Mouse (Mus musculus): ENCODE data around the gene Spaca1. TPM values are rescaled to one million over a fixed set of nuclear protein-coding genes. Genes with fewer than 3 reads are reported as not detected.
"Not testable (repeated sequence)": the region's sequence is repeated elsewhere in the genome, so short reads cannot be mapped to it uniquely, and the experiment has no call there.

Spaca1 gene
- total RNA-seq (2021) = not detected
- long read RNA-seq, experiment 1 = 0 reads
- long read RNA-seq, experiment 2 = 0 reads

DNA sequence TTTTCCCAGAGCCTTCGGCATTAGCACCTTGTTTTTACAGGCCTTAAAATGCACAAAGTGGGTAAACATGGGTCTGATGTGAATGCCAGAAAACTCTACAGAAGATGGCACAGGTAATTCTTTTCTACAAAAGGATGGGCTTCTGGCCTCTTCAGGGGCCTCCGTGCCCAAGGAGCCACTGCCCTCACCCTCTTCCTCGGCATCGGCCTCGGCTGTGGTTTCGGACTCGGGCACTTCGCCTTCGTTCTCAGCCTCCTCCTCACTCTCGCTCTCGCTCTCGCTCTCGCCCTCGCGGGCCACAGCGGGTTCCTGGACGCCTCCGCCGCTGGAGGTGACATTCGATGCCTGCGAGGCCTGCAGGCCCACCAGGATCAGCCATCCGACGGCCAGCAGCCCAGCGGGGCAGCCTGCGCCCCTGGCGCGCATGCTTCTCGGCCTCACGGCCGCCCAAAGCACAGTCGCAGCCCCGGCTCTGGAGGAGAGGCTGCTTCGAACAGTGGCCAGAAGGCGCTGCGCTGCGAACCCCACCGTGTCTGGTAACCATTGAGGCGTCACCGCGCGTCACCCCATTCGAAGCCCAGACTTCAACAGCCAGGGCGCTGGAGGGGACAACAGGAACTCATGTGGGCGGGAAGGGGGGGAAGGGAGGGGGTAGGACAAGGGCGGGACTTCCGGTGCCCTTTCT lies at the start of gene Spaca1:
Gene Spaca1 (minus strand): TSS at position 621 of the 685 bp plus-strand sequence.
- TF ChIP-seq CTCF (conservative IDR thresholded peaks at IDR 0.05) = no peak
- no peak for DNase-seq (ENCODE audit: low spot score in 2 of 2)
- Histone ChIP-seq H3K4me3 (peak within 1 kb of the TSS; percentile 30; the same call in 1 of the 2 replicates), H3K27ac (no peak within 1 kb of the TSS)

DNA sequence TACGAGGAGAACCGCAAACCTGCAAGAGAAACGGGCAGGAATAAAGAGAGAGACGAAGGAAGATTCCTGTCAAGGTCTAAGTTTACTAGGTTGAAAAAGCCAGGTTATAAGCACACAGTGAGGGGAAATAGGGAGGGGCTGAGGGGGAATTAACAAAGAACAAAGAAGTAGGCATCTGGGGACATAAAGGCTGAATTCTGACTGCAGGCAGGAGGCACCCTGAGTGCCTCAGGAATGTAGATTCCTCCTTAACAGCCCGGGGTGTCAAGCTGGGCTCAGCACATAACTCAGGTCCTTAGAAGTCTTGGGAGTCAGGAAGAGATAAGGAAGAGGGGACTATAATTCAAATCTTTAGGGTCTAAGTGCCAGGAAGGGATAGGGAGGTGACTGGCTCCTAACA lies 37.3 kb upstream of the Spaca1 start:
- not testable (repeated sequence) for DNase-seq (ENCODE audit: low spot score in 2 of 2); H3K27ac ChIP-seq; H3K4me3 ChIP-seq

DNA sequence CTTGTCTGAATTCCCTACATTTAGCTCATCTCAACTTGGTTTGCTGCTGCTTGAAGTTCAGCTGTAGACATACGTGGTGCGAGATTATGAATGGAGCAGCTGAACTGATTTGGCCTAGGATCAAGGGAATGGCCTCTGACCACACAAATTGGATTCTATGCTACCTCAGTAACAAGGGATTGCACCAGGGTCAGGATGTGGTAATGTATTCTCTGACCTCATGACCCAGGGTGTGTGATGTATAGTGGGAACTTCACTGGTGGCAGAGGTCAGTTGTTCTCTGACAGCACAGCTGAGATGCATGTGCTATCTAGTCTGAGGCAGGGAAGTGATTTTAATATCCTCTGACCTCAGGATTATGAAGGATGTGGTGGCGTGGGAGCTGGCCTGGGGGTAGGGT lies 31.1 kb upstream of the Spaca1 start:
- Histone ChIP-seq H3K4me3 (no peak overlapping the region), H3K27ac (no peak overlapping the region)
- no peak for DNase-seq (ENCODE audit: low spot score in 2 of 2)
- no peak for TF ChIP-seq CTCF (conservative IDR thresholded peaks at IDR 0.05)

DNA sequence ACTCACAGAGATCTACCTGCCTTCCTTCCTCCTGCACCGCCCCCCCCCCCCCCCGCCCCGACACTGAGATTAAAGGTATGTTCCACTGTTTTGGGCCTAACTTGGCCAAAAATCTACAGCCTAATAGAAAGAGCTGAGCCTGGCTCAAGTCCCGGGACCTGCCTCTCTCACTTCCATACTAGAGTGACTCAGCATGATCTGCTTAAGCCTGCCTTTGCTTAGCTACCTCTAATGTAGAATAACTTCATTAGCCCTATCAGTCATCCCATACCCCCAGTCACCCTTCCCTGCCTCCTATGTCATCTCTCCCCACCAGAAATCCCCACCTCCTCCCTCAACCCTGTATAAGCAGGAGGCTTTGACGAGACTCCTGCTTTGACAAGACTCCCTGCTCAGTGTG lies 19.0 kb upstream of the Spaca1 start:
- Histone ChIP-seq H3K4me3 (no peak overlapping the region), H3K27ac (no peak overlapping the region)
- no peak for DNase-seq (ENCODE audit: low spot score in 2 of 2)
- no peak for TF ChIP-seq CTCF (conservative IDR thresholded peaks at IDR 0.05)

DNA sequence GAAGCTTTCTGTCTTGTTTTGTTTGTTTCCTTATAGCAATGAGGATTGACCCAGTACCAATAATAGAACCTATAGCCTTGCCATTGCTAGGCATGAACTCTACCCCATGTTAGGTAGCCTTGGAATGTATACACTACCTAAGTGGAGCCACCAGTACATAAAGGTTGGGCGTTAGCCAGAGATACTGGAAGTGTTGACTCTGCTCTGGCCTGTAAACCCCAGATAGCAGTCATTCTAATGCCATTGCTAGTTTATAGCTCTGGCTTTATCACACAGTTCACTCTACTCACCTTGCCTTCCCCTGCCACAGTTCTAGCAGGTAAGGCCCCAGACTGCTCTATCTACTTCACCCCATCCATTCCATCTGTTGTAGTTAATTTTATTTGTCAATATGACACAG lies 8.3 kb upstream of the Spaca1 start:
- no peak for DNase-seq (ENCODE audit: low spot score in 2 of 2)
- no peak for TF ChIP-seq CTCF (conservative IDR thresholded peaks at IDR 0.05)

DNA sequence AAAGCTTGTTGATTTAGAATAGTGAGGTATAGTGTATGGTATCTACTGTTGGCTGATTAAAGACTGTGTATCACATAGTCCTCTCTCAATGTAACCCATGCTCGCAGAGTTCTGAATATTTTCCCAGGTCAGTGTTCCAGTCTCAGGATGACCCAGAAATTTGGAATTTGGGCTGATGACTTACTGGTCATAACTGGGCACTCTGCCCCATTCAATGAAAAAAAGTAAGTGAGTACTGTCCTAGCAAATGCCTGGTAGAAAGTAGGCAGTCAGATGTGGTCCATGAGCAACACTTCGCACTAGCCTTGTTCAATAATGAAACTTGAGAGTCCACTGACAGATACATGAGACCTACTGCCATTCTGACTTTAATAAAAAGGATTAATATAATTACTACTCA lies 23.2 kb downstream of the Spaca1 start:
- no peak overlapping the region for H3K27ac ChIP-seq
- TF ChIP-seq CTCF (conservative IDR thresholded peaks at IDR 0.05) = no peak
- no peak for DNase-seq (ENCODE audit: low spot score in 2 of 2)
- no peak overlapping the region for H3K4me3 ChIP-seq

More for the DNA sequence above, 8.3 kb upstream of the Spaca1 start:
- no peak overlapping the region for H3K27ac ChIP-seq
- H3K4me3 ChIP-seq = no peak overlapping the region

DNA sequence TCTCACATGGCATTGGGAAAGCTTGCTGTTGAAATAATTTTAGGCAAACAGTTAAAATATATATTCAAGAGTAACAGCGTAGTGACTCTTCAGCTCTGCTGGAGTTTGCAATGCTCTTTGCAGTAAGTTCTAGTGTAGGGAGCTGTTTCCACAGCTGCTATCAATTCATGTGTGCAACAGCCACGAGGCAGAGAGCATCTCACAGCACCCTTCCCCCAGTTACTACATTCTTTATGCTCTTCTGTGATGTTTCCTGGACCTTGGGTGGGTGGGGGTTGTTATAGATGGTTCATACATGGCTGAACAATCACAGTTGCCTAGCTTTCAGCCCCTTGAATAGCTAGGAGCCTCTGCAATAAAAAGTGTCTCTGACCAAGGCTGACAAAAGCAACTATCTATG lies 28.5 kb downstream of the Spaca1 start:
- Histone ChIP-seq H3K4me3 (no peak overlapping the region), H3K27ac (no peak overlapping the region)
- no peak for TF ChIP-seq CTCF (conservative IDR thresholded peaks at IDR 0.05)
- no peak for DNase-seq (ENCODE audit: low spot score in 2 of 2)

DNA sequence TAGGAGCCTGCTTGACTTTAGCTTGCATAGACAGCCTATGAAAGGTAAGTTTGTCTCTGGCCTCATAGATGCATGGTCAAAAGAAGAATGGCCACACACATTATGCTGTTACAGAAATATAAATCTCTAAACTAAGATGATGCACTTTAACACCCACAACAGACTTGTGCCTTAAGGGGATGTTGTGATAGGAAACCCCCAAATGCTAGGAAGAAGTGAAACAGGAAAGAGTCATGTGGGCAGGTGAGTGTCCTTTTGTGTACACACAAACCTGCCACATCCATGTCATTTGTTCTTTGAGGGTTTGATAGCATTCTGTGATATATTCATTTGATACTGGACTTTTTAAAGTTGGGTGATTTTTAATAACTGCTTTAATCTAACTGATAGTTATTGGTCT lies 53.6 kb downstream of the Spaca1 start:
- Histone ChIP-seq H3K27ac (no peak overlapping the region), H3K4me3 (no peak overlapping the region)
- DNase-seq (ENCODE audit: low spot score in 2 of 2) = no peak
- TF ChIP-seq CTCF (conservative IDR thresholded peaks at IDR 0.05) = no peak

DNA sequence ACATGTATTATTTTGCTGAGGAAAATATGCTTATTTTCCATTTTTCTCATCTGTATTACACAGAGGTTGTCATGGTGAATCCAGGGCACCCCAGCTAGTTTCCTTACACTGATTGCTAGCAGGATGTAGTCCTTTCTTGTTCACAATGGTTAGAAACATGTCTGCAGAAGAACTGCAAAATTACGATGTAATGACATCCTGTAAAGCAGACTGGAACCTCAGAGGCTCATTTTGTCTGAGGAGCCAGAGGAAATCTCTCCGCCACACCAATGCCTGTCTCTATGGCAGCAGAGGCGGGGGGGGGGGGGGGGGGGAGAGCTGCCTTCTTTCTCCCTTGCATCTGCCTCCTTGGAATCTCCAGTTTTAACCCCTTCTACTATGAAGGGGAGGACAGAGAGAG lies 57.3 kb downstream of the Spaca1 start:
- no peak for TF ChIP-seq CTCF (conservative IDR thresholded peaks at IDR 0.05)
- DNase-seq (ENCODE audit: low spot score in 2 of 2) = no peak
- no peak overlapping the region for H3K27ac ChIP-seq
- H3K4me3 ChIP-seq = no peak overlapping the region

DNA sequence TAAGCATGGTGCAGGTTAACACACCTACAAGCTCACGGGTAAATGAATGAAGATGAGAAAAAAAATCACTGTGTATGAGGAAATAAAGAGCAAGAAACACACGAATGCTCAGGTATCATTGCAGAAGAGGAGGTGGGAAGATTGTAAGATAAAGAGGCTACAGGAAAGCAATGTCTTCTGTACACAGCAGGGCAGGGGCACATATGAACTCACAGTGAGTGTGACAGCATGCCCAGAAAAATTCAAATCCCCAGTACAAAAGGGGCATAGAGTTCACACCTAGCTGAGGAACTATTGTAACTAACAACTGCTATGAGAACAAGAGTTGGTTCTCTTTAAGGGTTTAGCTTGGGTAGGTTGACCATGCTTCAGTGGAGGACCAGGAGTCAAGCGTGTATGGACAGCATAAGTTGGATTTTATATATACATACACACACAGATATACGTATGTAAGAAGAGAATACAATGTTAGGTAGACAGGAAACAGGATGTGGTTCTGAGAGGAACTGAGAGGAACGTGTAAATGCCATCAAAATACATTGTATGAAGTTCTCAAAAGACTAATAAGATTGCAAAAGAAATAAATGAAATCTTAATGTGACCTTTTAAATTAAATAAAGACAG lies 61.4 kb downstream of the Spaca1 start:
- no peak for TF ChIP-seq CTCF (conservative IDR thresholded peaks at IDR 0.05)
- no peak for DNase-seq (ENCODE audit: low spot score in 2 of 2)
- Histone ChIP-seq H3K27ac (no peak overlapping the region), H3K4me3 (no peak overlapping the region)

Other genes with a start within 250 kb of the Spaca1 start
- 100 to 1,000 TPM; 175 to 181 TPM for gene Cnr1, start 125.6 kb downstream of the Spaca1 start, total RNA-seq (2021)